Mouse (Mus musculus) MN1 (cell line): ENCODE measurements around the gene Glis3.

Experiments
- DNase-seq: peaks from one replicate; pipeline ENCODE4 v3.0.0-alpha.2; 2016; ENCODE audit warnings: low spot score

The Glis3 gene

GRCm38 (mm10) chr19:28533576-28533975, 146.3 kb downstream of the Glis3 start:
- no peak for DNase-seq

- no peak for DNase-seq
Observed at GRCm38 (mm10) chr19:28531750-28532149, 148.1 kb downstream of the Glis3 start.

- DNase-seq, result no peak
Observed at GRCm38 (mm10) chr19:28530846-28531245, 149.0 kb downstream of the Glis3 start.

- no peak for DNase-seq
Observed at GRCm38 (mm10) chr19:28529006-28529405, 150.9 kb downstream of the Glis3 start.

GRCm38 (mm10) chr19:28527446-28527845, 152.4 kb downstream of the Glis3 start:
- no peak for DNase-seq

- DNase-seq, result no peak
Observed at GRCm38 (mm10) chr19:28525331-28525730, 154.5 kb downstream of the Glis3 start.

- no peak for DNase-seq
Observed at GRCm38 (mm10) chr19:28522289-28522688, 157.6 kb downstream of the Glis3 start.

GRCm38 (mm10) chr19:28520761-28521181, 159.1 kb downstream of the Glis3 start:
- DNase-seq, result no peak

GRCm38 (mm10) chr19:28520128-28520745, 159.6 kb downstream of the Glis3 start:
- no peak for DNase-seq

GRCm38 (mm10) chr19:28519296-28519695, 160.6 kb downstream of the Glis3 start:
- no peak for DNase-seq

GRCm38 (mm10) chr19:28518846-28519245, 161.0 kb downstream of the Glis3 start:
- DNase-seq, result no peak

- DNase-seq, result no peak
Observed at GRCm38 (mm10) chr19:28518266-28518665, 161.6 kb downstream of the Glis3 start.

GRCm38 (mm10) chr19:28517464-28518080, 162.3 kb downstream of the Glis3 start:
- DNase-seq, result no peak

GRCm38 (mm10) chr19:28516487-28516886, 163.4 kb downstream of the Glis3 start:
- DNase-seq, result no peak

GRCm38 (mm10) chr19:28512475-28512874, 167.4 kb downstream of the Glis3 start:
- no peak for DNase-seq

- DNase-seq, result no peak
Observed at GRCm38 (mm10) chr19:28511910-28512309, 168.0 kb downstream of the Glis3 start.

- no peak for DNase-seq
Observed at GRCm38 (mm10) chr19:28505376-28505775, 174.5 kb downstream of the Glis3 start.

- no peak for DNase-seq
Observed at GRCm38 (mm10) chr19:28503011-28503410, 176.9 kb downstream of the Glis3 start.

GRCm38 (mm10) chr19:28500975-28501374, 178.9 kb downstream of the Glis3 start:
- no peak for DNase-seq

GRCm38 (mm10) chr19:28500505-28500904, 179.4 kb downstream of the Glis3 start:
- DNase-seq, result no peak

- no peak for DNase-seq
Observed at GRCm38 (mm10) chr19:28499786-28500185, 180.1 kb downstream of the Glis3 start.

- no peak for DNase-seq
Observed at GRCm38 (mm10) chr19:28495926-28496325, 184.0 kb downstream of the Glis3 start.

- DNase-seq, result no peak
Observed at GRCm38 (mm10) chr19:28493605-28494260, 186.1 kb downstream of the Glis3 start.
